Mouse (Mus musculus): ENCODE data around the gene Plekhj1. TPM values are rescaled to one million over a fixed set of nuclear protein-coding genes. Genes with fewer than 3 reads are reported as not detected.
"Not testable (repeated sequence)": the region's sequence is repeated elsewhere in the genome, so short reads cannot be mapped to it uniquely, and the experiment has no call there.

Gene Plekhj1
- total RNA-seq (2021): 10 to 100 TPM; 61.9 to 72.8 TPM
- long read RNA-seq, transcript Plekhj1-205 (5 exons, 533 nt): minor isoform, 5 of 76 reads
- long read RNA-seq, transcript Plekhj1-201 (6 exons, 1,260 nt): major isoform, 36 of 76 reads
- long read RNA-seq, transcript Plekhj1-206 (5 exons, 1,261 nt): minor isoform, 6 of 76 reads
- long read RNA-seq, partial matches to known transcripts: 13 of 76 reads
- long read RNA-seq, other reads (novel, unspliced or antisense): 15 of 76 reads

DNA sequence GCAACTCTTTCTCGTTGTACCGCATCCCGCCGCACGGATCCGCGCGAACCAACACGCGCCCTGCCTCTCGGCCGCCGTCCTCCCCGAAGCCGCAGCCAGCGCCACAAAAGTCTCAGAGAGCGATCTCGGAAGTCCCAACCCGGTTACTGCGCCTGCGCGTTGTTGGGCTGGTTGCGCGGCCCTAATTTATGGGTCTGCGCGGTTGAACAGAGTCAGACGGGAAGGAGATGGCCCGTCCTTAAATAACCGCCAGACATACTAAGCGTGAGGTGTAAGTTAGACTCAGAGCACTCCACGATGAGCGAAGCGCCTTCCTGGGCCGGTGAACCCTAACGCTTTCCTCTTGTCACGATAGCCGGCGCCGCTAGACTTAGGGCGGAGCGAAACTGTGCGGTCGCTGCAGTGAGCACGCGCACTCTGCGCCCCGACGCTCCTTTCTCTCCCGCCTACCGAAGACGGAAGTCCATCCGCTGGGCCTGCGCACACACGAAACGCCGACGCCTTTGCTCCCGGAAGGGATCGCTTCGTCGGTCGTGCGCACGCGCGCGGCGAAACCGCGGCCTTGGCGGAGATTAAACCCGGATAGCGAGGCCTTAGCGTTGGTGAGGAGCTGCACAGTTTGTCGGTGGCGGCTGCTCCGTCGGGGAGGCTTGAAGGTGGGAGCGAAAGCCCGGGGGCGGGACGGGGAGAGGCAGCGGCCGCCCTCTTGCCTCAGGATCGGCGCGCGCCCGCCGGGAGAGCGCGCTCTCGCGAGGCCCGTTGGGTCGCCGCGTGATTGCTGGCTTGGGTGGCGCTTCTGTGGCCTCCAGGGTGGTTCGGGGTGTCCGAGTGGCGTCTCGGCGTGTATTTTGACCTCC is at the start of gene Plekhj1, which contains the start of gene Sf3a2:
Gene Plekhj1, minus strand, starts transcription at position 477 of the 857 bp plus-strand sequence.
Gene Sf3a2, plus strand, starts transcription at position 49 of the 857 bp plus-strand sequence.
- peak; percentile 97 to 98 for DNase-seq (ENCODE audit: low spot score in 2 of 2)

DNA sequence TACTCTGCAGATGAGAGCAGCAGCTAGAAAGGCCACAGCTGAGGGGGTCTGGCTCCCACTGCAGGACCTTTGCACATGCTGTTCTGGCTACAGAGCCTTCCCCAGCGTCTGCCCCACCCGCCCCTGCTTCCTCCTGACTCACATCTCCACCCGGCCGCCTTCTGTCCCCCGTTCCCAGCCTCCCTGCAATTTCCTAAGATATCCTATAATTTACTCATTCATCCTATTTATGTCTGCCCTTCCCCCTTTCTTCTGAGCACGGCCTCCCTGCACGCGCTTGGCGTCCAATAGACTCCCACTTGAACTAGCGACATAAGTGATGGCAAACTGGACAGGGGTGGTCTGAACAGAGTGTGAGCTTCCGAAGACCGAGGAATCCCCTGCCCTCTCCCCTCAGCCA is 47.3 kb upstream of the Plekhj1 start:
- DNase-seq (ENCODE audit: low spot score in 2 of 2): no peak

DNA sequence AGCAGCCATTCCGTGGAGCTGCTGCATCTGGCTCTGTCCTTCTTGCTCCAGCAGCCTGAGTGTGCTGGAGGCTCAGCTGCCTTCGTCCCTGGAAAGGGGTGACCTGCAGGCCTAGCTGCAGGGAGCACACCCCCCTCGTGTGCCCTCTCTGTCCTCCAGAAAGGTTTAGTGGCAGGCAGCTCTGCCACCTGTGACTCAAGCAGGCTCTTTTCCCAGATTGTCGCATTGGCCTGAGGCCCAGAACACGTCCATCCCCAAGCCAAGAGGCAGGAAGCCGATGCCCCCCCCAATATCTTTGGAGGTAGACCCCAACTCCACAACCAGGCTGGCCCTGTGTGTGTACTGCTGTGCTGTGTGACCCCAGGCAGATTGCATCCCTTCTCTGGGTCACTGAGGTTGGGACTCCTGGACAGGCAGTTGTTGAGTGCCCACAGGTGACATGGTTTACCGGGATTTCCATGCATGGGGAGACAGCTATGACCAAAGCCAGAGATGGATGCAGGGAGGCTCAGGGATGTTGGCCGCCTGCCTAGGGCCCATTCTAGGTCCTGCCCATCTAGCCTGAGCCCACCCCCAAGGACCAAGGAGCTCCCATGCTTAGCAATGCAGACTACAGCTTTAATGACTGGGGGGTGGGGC is 46.7 kb upstream of the Plekhj1 start:
- DNase-seq (ENCODE audit: low spot score in 2 of 2): no peak

- peak; percentile 66 to 76 for DNase-seq (ENCODE audit: low spot score in 2 of 2)
Measured at GRCm38 (mm10) chr10:80843931-80844547, 45.6 kb upstream of the Plekhj1 start, which contains the start of gene Lingo3. Gene Lingo3, minus strand, starts transcription at chr10:80844039.

DNA sequence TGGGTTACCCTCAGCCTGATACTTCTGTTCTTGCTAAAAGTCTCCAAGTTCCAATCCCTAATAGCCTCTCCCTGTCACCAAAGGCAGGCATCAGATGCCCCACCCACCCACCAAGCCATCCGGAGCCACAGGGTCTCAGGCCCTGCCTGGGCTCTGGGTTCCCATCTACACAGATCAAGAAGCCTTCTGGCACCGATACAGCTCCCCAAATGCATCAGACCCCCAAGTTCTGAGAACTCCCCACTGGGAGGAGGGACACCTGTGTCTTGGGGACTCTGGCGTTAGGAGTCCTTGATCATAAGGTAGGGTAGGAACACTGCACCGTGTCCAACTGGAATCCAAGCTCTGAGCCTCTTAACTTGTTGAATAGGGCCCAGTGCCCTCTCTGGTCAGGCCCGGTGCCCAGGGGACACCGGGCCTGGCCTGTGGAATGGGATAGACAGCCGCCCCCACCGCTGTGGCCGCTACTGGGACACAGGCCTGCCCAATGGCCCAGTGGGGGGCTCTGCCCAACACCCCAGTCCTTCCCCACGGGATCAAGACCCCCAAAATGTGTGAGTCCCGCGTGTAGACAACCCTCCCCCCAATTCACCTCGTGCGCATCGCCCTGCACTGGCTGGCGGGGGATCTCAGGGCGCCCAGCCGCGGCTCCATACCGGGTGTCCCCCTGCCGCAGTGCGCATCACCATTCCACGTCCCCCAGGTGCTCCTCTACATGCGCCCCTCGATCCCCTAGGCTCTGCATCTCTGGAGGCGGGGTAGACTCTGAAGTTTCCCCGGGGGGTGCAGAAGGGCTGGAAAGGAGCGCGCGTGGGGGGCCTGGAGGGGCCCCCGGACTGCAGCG is 44.9 kb upstream of the Plekhj1 start:
- DNase-seq (ENCODE audit: low spot score in 2 of 2): no peak

- no peak for DNase-seq (ENCODE audit: low spot score in 2 of 2)
Measured at GRCm38 (mm10) chr10:80842334-80842733, 43.9 kb upstream of the Plekhj1 start.

DNA sequence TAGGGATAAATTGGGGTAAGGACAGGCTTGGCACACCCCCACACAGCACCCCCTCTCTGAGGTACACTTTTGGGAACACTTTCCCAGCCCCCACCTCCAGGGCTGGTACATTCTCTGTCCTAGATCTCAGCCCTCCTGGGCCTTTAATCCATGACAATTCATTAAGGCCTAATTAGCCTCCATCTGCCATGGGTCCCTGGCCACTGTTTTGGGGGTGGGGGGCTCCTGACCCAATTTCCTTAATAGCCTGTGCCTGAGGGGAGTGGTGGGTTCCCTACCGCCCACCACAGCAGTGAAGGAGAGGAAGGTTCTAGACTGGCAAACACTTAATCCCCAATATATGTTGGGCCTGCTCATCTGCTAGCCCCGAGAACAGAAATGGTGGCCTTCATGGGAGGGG is 43.3 kb upstream of the Plekhj1 start:
- DNase-seq (ENCODE audit: low spot score in 2 of 2): no peak

- DNase-seq (ENCODE audit: low spot score in 2 of 2): no peak
Measured at GRCm38 (mm10) chr10:80839848-80840247, 41.4 kb upstream of the Plekhj1 start.

DNA sequence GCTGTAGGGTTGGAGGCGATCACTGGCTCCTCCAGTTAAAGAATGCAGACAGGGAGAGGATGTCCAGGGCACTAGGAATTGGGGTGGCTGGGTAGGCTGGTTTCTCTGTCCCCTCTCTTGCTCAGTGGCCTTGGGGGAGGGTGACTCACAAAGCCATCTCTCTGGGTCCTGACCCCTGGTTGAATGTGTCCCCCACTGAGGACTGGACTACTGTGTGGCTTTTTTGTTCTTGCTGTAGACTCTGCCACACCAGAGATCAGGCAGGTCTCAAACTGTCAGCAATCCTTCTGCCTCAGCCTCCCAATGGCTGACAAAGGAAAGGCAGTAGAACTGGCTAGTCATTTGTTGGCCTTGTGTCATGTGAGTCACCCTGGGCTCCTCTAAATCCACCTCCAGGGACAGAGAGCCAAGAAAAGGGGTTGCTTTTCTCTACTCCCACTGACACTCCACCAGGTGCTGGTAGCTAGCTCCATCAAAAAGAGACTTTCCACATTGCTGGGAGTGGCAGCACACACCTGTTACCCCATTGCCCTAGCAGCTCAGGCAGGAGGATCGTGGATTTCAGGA is 40.0 kb upstream of the Plekhj1 start:
- no peak for DNase-seq (ENCODE audit: low spot score in 2 of 2)

GRCm38 (mm10) chr10:80837827-80838226 is 39.4 kb upstream of the Plekhj1 start:
- no peak for DNase-seq (ENCODE audit: low spot score in 2 of 2)

DNA sequence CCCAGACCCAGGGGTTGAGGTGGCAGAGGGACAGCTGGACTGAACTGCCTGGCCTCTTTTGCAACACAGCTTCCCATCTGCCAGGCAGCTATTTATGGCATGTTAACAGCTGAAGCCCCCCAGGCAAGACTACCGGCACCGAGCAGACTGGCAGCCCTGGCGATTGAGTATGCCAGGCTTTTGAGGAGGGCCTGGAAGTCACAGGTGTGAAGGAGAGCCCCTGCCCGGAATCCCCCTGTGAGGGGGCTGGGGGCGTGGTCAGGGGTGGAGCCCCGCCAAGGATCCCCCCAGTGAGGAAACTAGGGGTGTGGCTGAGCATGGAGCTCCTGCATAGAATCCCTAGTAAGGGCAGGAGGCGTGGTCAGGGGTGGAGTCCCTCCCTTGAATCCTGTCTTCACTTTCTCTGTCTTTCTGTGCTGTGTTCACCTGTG is 38.5 kb upstream of the Plekhj1 start:
- no peak for DNase-seq (ENCODE audit: low spot score in 2 of 2)

GRCm38 (mm10) chr10:80835617-80836016 is 37.2 kb upstream of the Plekhj1 start:
- DNase-seq (ENCODE audit: low spot score in 2 of 2): no peak

DNA sequence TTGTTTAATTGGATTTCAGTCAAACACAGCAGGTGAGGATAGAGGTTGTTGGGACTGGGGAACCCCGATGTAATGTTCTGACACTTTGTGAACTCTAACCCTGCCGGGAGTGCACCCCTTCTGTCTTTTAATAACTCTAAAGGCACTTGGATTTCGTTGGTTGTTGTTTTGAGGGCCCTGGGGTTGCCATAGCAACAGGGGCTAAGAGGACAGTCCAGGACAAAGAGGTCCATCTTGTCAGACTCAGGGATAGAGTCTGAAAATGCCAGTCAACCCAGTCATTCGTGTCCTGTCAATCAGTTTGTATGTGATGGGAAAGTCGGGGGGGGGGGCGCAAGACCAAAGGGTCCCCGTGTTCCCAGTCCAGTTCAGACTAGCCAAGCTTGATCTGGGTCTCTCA is 34.4 kb upstream of the Plekhj1 start:
- no peak for DNase-seq (ENCODE audit: low spot score in 2 of 2)

DNA sequence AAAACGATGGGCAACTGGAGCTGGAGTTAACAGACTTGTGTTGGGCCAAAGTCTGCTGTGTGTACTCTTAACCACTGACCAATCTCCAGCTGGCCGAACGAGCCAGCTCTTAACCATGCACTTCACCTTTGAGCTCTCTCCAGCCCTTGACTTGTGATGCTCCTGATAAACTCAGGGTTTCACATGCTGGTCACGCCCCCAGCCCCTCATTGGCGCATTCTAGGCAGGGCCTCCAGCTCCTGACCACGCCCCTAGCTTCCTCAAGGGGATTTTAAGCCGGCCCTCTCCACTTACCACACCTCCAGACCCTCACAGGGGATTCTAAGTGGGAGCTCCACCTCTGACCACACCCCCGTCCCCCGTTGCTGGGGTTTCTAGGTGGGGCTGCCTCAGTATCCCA is 32.7 kb upstream of the Plekhj1 start:
- DNase-seq (ENCODE audit: low spot score in 2 of 2): no peak

- DNase-seq (ENCODE audit: low spot score in 2 of 2): no peak
Measured at GRCm38 (mm10) chr10:80829359-80830278, 31.2 kb upstream of the Plekhj1 start.

DNA sequence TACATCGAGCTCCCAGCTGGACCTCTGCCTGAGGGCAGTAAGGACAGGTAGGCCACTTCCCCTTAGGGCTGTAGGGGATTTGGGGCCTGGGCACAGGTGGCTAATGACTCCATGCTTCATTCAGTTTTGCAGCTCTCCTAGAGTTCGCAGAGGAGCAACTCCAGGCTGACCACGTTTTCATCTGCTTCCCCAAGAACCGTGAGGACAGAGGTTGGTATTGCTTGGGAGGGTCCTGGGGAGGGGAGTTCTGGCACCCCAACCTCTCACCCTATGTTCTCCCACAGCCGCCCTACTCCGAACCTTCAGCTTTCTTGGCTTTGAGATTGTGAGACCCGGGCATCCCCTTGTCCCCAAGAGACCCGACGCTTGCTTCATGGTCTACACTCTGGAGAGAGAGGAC is 30.2 kb upstream of the Plekhj1 start:
- not testable (repeated sequence) for DNase-seq (ENCODE audit: low spot score in 2 of 2)

DNA sequence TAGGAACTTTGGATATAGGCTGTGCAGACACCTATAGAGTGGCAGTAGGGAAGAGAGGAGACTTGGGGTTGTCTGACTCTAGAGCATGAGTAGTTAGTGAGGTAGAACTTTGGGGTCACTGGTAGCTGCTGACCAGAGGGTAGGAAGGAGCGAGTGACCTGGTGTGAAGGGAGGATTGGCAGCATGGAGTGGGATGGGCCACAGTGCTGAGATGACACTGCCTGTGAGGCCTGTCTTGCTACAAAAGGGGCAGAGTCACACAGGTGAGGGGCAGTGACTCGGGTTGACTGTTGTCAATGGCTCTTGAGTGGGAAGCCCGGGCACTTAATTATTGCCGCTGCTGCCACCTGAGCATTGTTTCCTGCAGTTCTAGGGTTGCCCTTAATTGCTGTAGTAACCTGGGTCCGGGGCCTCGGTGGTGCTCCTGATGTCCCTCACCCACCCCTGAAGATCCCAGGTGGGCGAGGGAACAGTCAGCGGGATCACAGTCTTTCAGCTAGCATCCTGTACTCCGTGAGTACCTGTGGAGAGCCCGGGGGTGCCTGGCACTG is 29.5 kb upstream of the Plekhj1 start:
- no peak for DNase-seq (ENCODE audit: low spot score in 2 of 2)

- no peak for DNase-seq (ENCODE audit: low spot score in 2 of 2)
Measured at GRCm38 (mm10) chr10:80827063-80827869, 28.8 kb upstream of the Plekhj1 start.

Data from layer of hippocampus, postnatal 10 days (tissue).